Mouse (Mus musculus) heart, embryonic 15.5 days (tissue): Measurements from ENCODE around the gene Hist1h2ag. TPM values are rescaled to one million over a fixed set of nuclear protein-coding genes. Genes with fewer than 3 reads are reported as not detected.

Source experiments
- ATAC-seq: fragments of 200-750 bp; cut with Nextera tagmentation; replicated peaks from 2 replicates; pipeline ENCODE4 v1.8.0; 2017; ENCODE audit warnings: low read depth, moderate TSS enrichment; ENCODE audit not compliant: insufficient number of reproducible peaks, insufficient read depth, low FRiP score
- H3K27ac ChIP-seq: fragments of 300-500 bp; sonication (generic); 2 replicates; pipeline ENCODE4 v1.5.1; 2015; ENCODE audit warnings: mild to moderate bottlenecking, inconsistent platforms
- H3K27me3 ChIP-seq: fragments of 300-500 bp; sonication (generic); 2 replicates; pipeline ENCODE4 v1.6.1; 2015; ENCODE audit warnings: inconsistent platforms
- H3K36me3 ChIP-seq: fragments of 300-500 bp; sonication (generic); 2 replicates; pipeline ENCODE4 v1.6.1; 2015; ENCODE audit warnings: mild to moderate bottlenecking, inconsistent platforms
- H3K4me1 ChIP-seq: fragments of 300-500 bp; sonication (generic); replicated peaks from 2 replicates; pipeline ENCODE4 v1.6.1; 2015; ENCODE audit warnings: inconsistent platforms
- H3K4me2 ChIP-seq: fragments of 300-500 bp; sonication (generic); 2 replicates; pipeline ENCODE4 v1.6.1; 2015; ENCODE audit warnings: inconsistent platforms, mild to moderate bottlenecking, moderate library complexity
- H3K4me3 ChIP-seq: fragments of 300-500 bp; sonication (generic); 2 replicates; pipeline ENCODE4 v1.5.1; 2015; ENCODE audit warnings: mild to moderate bottlenecking, inconsistent platforms
- H3K9ac ChIP-seq: fragments of 300-500 bp; sonication (generic); 2 replicates; pipeline ENCODE4 v1.6.1; 2015; ENCODE audit warnings: mild to moderate bottlenecking, inconsistent platforms
- H3K9me3 ChIP-seq: fragments of 300-500 bp; sonication (generic); replicated peaks from 2 replicates; pipeline ENCODE4 v1.6.1; 2016; ENCODE audit warnings: inconsistent platforms
- WGBS: fragments of 180-500 bp; shearing (Covaris S2); methylation state at CpG from one replicate; pipeline ENCODE4 v1.1.7; 2015; ENCODE audit warnings: mixed read lengths; 5-methylcytosine and 5-hydroxymethylcytosine counted together
- polyA plus RNA-seq: library from polyadenylated mRNA; unstranded; fragments of >200 nt; fragmentation: Nextera tagmentation; extraction: Ambion mirVana; gene quantifications from 2 replicates; pipeline ENCODE4 v1.2.1, GENCODE M21; 2015

Gene Hist1h2ag
- polyA plus RNA-seq, 1 experiment from 2014 or later, result 12.4 TPM

- H3K4me2 ChIP-seq, result peak overlapping the region; percentile 93
- under 1% methylated on average over 38 of the region's 38 CpGs for WGBS
- H3K9ac ChIP-seq, result peak overlapping the region; percentile 53
- no peaks in the 10 kb centered on the region for H3K9me3 ChIP-seq
- peak overlapping the region; percentile 64 for H3K4me3 ChIP-seq
- H3K36me3 ChIP-seq, result no peaks in the 10 kb centered on the region
- peak; percentile 66 for ATAC-seq
- peaks cover 96% of the 10 kb centered on the region for H3K27me3 ChIP-seq
- peaks cover 19% of the 10 kb centered on the region for H3K4me1 ChIP-seq
- no peak overlapping the region; the same call in 1 of the 2 replicates for H3K27ac ChIP-seq
Observed at GRCm38 (mm10) chr13:22006334-22007120, 36.2 kb downstream of the Hist1h2ag start.

DNA sequence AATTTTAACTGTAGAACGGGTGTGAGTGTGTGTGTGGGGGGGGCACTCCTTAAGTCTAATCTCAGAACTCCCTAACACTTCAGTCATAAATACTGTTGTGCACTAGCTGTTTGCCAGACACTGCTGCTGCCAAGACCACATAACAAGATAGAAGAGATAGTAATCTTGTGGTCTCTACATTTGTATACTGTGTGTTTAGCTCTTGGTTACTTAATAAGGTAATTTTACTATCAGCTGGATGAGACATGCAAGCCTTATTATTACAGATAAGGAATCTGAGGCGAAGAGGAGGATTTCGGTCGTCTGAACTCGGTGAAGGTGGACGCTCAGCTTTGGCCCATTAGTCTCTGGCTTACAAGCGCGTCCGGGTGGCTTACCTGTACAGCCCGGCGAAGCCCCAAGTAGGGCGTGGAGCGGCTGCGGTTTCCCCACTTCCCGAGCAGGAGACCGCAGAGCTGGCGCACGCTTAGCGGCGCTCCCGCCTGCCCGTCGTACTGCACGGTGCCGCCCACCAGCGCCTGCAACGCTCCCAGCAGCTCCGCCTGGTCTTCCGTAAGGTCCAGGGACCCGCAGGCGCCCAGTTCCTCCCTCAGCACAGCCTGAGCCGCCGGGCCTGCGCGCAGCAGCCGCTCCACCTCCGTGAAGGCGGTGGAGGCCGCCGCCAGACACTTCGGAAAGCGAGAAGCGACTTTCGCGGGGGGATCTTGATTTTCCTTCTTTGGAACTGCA is 37.0 kb downstream of the Hist1h2ag start:
- under 1% methylated on average over 45 of the region's 45 CpGs for WGBS
- no peaks in the 10 kb centered on the region for H3K9me3 ChIP-seq
- peaks cover 19% of the 10 kb centered on the region for H3K4me1 ChIP-seq
- no peaks in the 10 kb centered on the region for H3K36me3 ChIP-seq
- peak; percentile 60 for ATAC-seq
- H3K27me3 ChIP-seq, result peaks cover 99% of the 10 kb centered on the region
- H3K9ac ChIP-seq, result peak overlapping the region; percentile 53
- peak overlapping the region; percentile 64 for H3K4me3 ChIP-seq
- H3K4me2 ChIP-seq, result peak overlapping the region; percentile 93
- no peak overlapping the region for H3K27ac ChIP-seq

- Histone ChIP-seq H3K9me3 (no peaks in the 10 kb centered on the region), H3K36me3 (no peaks in the 10 kb centered on the region), H3K4me2 (no peak overlapping the region), H3K9ac (no peak overlapping the region), H3K27ac (no peak overlapping the region), H3K27me3 (peaks cover 99% of the 10 kb centered on the region), H3K4me1 (peaks cover 22% of the 10 kb centered on the region), H3K4me3 (no peak overlapping the region)
- 21% methylated on average over 5 of the region's 5 CpGs for WGBS
- ATAC-seq, result no peak
Observed at GRCm38 (mm10) chr13:22001823-22002222, 40.9 kb downstream of the Hist1h2ag start.

DNA sequence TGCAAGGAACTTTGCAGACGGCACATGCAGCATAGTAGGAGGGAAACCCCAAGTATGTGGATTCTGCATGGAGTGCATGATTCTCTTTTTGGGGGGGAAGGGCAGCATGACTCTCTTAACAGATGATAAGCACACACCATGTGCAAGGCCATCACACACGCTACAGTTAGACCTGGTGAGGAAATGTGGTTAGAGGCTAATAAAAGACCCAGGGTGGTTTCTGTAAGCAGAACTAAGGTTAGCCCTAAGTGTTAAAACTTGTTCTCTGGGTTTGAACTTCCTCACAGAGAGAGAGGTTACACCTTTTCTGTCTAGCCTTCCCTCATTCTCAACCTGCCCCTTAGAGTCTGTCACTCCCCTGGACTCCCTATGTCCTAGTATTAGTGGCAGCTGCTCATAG is 41.4 kb downstream of the Hist1h2ag start:
- no peak for ATAC-seq
- no peaks in the 10 kb centered on the region for H3K9me3 ChIP-seq
- peaks cover 98% of the 10 kb centered on the region for H3K27me3 ChIP-seq
- no peak overlapping the region for H3K27ac ChIP-seq
- no peak overlapping the region for H3K9ac ChIP-seq
- H3K4me1 ChIP-seq, result peaks cover 18% of the 10 kb centered on the region
- no peak overlapping the region for H3K4me2 ChIP-seq
- H3K4me3 ChIP-seq, result no peak overlapping the region
- 53% methylated on average over 2 of the region's 2 CpGs for WGBS
- H3K36me3 ChIP-seq, result no peaks in the 10 kb centered on the region

- Histone ChIP-seq H3K4me2 (no peak overlapping the region), H3K27me3 (peaks cover 85% of the 10 kb centered on the region), H3K9ac (no peak overlapping the region), H3K36me3 (no peaks in the 10 kb centered on the region), H3K9me3 (no peaks in the 10 kb centered on the region), H3K4me1 (peaks cover 19% of the 10 kb centered on the region), H3K4me3 (no peak overlapping the region), H3K27ac (no peak overlapping the region)
- WGBS, result 41% methylated on average over 4 of the region's 4 CpGs
- ATAC-seq, result no peak
Observed at GRCm38 (mm10) chr13:21999147-21999546, 43.6 kb downstream of the Hist1h2ag start.

GRCm38 (mm10) chr13:21998412-21998811 is 44.3 kb downstream of the Hist1h2ag start:
- peaks cover 81% of the 10 kb centered on the region for H3K27me3 ChIP-seq
- no peaks in the 10 kb centered on the region for H3K9me3 ChIP-seq
- H3K4me1 ChIP-seq, result peaks cover 19% of the 10 kb centered on the region
- WGBS, result 42% methylated on average over 3 of the region's 3 CpGs
- no peak overlapping the region for H3K4me3 ChIP-seq
- no peaks in the 10 kb centered on the region for H3K36me3 ChIP-seq
- H3K9ac ChIP-seq, result no peak overlapping the region
- ATAC-seq, result no peak
- no peak overlapping the region for H3K27ac ChIP-seq
- no peak overlapping the region for H3K4me2 ChIP-seq

- no peak overlapping the region for H3K9ac ChIP-seq
- peak overlapping the region; percentile 62; the same call in 1 of the 2 replicates for H3K4me2 ChIP-seq
- H3K27me3 ChIP-seq, result peaks cover 78% of the 10 kb centered on the region
- ATAC-seq, result no peak
- H3K4me1 ChIP-seq, result peaks cover 19% of the 10 kb centered on the region
- 12% methylated on average over 4 of the region's 4 CpGs for WGBS
- H3K4me3 ChIP-seq, result peak overlapping the region; percentile 35; the same call in 1 of the 2 replicates
- no peak overlapping the region for H3K27ac ChIP-seq
- no peaks in the 10 kb centered on the region for H3K36me3 ChIP-seq
- H3K9me3 ChIP-seq, result no peaks in the 10 kb centered on the region
Observed at GRCm38 (mm10) chr13:21997821-21998220, 44.9 kb downstream of the Hist1h2ag start.

GRCm38 (mm10) chr13:21997201-21997820 is 45.4 kb downstream of the Hist1h2ag start:
- Histone ChIP-seq H3K4me2 (peak overlapping the region; percentile 62), H3K9ac (no peak overlapping the region), H3K27me3 (peaks cover 75% of the 10 kb centered on the region), H3K4me3 (peak overlapping the region; percentile 35), H3K4me1 (peaks cover 19% of the 10 kb centered on the region), H3K9me3 (no peaks in the 10 kb centered on the region), H3K27ac (no peak overlapping the region), H3K36me3 (no peaks in the 10 kb centered on the region)
- WGBS, result 4% methylated on average over 21 of the region's 21 CpGs
- no peak for ATAC-seq

DNA sequence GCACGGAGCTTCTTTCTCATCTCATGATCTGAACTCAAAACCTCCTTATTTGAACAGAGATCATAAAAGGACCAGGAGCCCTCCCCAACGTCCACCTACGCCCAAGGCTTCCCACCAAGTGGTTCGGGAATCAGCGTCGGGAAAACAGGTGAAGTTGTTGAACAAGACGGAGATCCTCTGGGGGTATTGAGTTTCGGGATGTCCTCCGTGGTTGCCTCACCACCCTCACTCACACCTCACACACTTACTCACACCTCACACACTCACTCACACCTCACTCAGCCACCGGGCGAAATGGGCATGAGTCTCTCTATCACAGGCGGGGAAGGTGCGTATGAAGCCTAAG is 45.9 kb downstream of the Hist1h2ag start:
- Histone ChIP-seq H3K4me2 (peak overlapping the region; percentile 62), H3K27me3 (peaks cover 70% of the 10 kb centered on the region), H3K9ac (no peak overlapping the region), H3K4me1 (peaks cover 19% of the 10 kb centered on the region), H3K4me3 (peak overlapping the region; percentile 35), H3K9me3 (no peaks in the 10 kb centered on the region), H3K27ac (no peak overlapping the region), H3K36me3 (no peaks in the 10 kb centered on the region)
- WGBS, result 2% methylated on average over 13 of the region's 13 CpGs
- no peak for ATAC-seq

- no peak for ATAC-seq
- peak overlapping the region; percentile 50 for H3K4me3 ChIP-seq
- H3K4me2 ChIP-seq, result peak overlapping the region; percentile 62
- H3K9ac ChIP-seq, result no peak overlapping the region
- 3% methylated on average over 12 of the region's 12 CpGs for WGBS
- peaks cover 65% of the 10 kb centered on the region for H3K27me3 ChIP-seq
- H3K4me1 ChIP-seq, result peaks cover 19% of the 10 kb centered on the region
- H3K36me3 ChIP-seq, result no peaks in the 10 kb centered on the region
- H3K9me3 ChIP-seq, result no peaks in the 10 kb centered on the region
- no peak overlapping the region for H3K27ac ChIP-seq
Observed at GRCm38 (mm10) chr13:21996101-21996839, 46.5 kb downstream of the Hist1h2ag start.
